Mouse (Mus musculus) activated CD4-positive, CD25-positive, alpha-beta regulatory T cell, adult 4 months (primary cell): Measurements from ENCODE around the gene Retnla. TPM values are rescaled to one million over a fixed set of nuclear protein-coding genes. Genes with fewer than 3 reads are reported as not detected.

ENCODE experiments used
- polyA plus RNA-seq, 2 experiments: library from polyadenylated mRNA; unstranded; fragments of 100-300 nt; shearing (Covaris generic); gene quantifications; one replicate each; pipeline ENCODE4 v1.2.1; 2017

Retnla gene
- polyA plus RNA-seq, 2 experiments from 2014 or later, result not detected

Other genes with a start within 250 kb of the Retnla start
- gene Trat1, start 70.5 kb upstream of the Retnla start, polyA plus RNA-seq, result 100 to 1,000 TPM; 131 to 161 TPM
- not detected for gene Retnlb, start 25.7 kb upstream of the Retnla start, polyA plus RNA-seq
- not detected for gene Retnlg, start 30.1 kb downstream of the Retnla start, polyA plus RNA-seq
- gene Dzip3, start 151.6 kb downstream of the Retnla start, polyA plus RNA-seq, result 1 to 10 TPM; 3.8 to 4.1 TPM
- 10 to 100 TPM; 11.4 to 13.6 TPM for gene Cip2a, start 151.6 kb downstream of the Retnla start, polyA plus RNA-seq
- gene Myh15, start 214.9 kb downstream of the Retnla start, polyA plus RNA-seq, result under 1 TPM in 1 of 2 experiments, not detected in 1; 0.05 TPM